Mouse (Mus musculus) brain, embryonic 14.5 days (tissue): ENCODE measurements around the gene Morn3.

Experiments used
- CTCF ChIP-seq: fragments of 200-500 bp; IDR thresholded peaks from 2 replicates; pipeline ENCODE4 v1.5.1; 2012; ENCODE audit warnings: inconsistent platforms, mild to moderate bottlenecking, moderate library complexity, borderline replicate concordance; ENCODE audit not compliant: insufficient read depth, insufficient read length; ENCODE audit errors: extremely low read depth
- POLR2A ChIP-seq: fragments of 200-500 bp; IDR thresholded peaks from 2 replicates; pipeline ENCODE4 v1.6.1; 2012; ENCODE audit warnings: mild to moderate bottlenecking, inconsistent platforms, borderline replicate concordance; ENCODE audit not compliant: poor library complexity, insufficient read depth, insufficient read length, severe bottlenecking; ENCODE audit errors: extremely low read depth

DNA sequence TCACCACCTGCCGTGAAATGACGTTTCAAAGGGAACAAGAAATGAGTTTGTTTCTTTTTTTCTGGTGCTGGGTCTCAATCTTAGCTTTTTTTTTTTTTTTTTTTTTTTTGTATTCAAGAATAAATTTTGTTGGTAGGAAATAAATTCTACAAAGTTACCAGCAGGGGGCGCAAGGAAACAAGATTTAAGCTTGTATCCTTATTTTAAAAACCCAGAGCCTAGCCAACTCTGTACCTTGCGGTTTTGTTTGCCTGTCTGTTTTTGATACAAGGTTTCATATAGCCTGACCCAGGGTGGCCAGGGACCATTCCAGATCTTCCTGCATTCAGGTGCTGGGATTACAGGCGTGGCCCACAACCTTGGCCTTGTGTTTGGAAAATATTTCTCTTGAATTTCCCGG lies 17.4 kb upstream of the Morn3 start:
- peak; percentile 23; the same call in 1 of the 2 replicates for TF ChIP-seq CTCF
- TF ChIP-seq POLR2A, result no peak
